Mouse (Mus musculus) lung, postnatal 4 days (tissue): ENCODE results near the gene Astn2.

ENCODE experiments used
- DNase-seq, 2 experiments: peaks; one replicate each; pipeline ENCODE4 v3.0.0; 2021

The Astn2 gene

DNA sequence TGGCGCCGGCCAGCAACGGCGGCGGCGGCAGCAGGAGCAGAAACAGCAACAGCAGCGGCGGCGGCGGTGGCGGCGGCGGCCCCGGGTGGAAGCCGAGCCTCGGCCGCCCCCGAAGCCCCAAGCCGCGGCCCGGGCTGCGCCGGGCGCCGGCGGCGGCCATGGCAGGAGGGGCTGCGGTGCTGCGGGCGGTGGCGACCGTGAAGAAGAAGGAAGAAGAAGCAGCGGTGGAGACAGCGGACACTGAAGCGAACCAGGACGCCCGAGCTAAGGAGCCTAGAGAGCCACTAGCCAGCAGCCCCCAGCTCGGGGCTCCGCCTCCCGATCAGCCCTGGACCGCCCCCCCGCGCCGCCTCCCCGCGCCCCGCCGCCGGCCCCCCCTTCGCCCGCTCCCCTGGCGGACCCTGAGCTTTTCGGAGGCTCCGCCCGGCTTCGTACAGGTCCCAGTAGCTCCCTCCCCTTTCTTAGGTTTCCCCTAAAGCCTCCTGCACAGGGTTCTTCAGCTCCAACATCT is at the start of gene Astn2:
Astn2 (minus strand) TSS at position 411 of the 511 bp plus-strand sequence.
- DNase-seq = peak; percentile 6 to 43

- peak in 1 of 2 experiments; percentile 20 for DNase-seq
These were observed 45.7 kb upstream of the Astn2 start for GRCm38 (mm10) chr4:66450115-66450514.

- DNase-seq = no peak
These were observed 26.8 kb upstream of the Astn2 start for GRCm38 (mm10) chr4:66431256-66431655.

GRCm38 (mm10) chr4:66425804-66426203 is 21.4 kb upstream of the Astn2 start:
- DNase-seq = peak; percentile 37 to 73

DNA sequence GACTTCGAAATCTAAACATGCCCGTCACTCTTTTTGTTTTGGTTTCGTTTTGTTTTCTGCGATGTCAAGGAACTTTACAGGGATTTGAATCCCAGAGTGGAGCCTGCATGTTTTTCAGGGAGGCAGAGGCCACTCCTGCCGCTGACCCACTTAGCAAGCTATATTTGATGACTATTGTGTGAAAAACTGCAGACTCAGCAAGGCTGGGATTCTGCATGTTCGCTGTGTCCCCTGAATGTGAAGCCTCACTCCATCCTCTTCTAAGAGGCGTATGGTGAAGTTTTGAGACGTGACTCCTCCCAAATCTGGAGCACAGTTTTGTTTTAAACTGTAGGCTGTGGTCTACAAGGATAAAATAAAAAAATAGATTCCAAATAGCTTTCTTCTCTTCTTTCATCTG is 10.4 kb upstream of the Astn2 start:
- DNase-seq = no peak

DNA sequence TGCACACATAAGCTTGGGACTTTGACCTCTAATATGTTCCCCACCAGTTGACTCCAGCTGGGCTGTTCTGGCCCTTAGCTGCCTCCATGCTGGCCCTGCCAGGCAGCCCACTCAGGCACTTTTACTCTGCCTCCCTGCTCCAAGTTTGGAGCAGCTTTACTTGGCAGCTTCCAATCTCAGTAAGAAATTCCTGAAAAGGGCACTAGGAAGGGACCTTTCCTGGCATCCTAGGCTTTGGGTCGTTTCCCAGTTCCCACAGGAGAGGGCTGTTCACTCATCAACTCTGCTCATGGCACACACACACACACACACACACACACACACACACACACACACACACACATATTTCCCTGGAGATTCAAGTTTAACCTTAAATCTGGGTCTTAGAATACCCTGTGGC is 675 bp upstream of the Astn2 start:
- DNase-seq = no peak

DNA sequence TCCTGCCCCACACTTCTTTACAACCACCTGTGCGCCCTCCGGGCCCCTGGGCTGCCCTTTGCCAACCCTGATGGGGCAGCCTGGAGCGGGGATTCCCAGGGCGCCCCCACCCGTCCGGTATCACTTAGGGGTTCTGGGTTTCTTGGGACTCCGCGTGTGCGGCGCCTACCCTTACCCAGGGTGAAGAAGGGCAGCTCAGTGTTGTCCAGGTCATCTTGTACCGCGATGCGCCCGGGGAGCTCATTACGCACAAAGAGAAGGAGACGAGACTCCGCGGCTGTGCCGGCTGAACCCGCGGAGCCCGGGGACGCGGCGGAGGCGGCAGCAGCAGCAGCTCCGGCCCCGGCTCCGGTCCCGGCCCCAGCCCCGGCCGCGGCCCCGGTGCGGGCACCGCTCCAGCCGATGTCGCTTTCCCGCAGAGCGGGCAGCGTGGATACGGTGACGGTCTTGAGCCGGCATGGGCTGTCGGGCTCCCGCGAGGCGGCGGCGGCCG is 657 bp downstream of the Astn2 start:
- peak; percentile 4 to 44 for DNase-seq

DNA sequence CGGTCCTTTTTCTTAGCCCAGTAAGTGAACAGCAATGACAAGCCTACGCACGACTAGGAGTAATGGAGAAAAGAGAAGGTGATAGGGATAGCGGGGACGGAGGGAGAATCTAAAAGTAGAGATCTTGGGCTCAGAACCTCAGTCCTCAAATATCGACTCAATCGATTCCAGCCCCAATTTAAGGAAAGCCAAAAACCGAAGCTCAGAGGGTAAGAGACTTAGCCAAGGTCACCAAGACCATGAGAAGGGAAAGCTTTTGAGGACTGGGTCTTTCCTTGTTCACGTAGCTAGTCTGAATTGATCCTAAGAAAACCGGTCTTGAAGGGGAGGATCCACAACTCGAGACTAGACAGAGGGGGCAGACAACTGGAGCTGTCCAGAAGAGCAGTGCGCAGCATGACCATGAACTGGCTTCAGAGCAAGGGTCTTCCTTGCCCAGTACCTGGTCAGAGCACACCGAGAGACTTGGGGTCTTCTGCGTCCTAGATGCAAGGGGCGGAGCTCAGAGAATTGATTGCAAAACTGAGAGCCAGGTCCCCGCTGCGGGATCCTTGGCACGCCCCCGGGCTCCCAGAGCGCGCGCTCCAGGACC is 1.2 kb downstream of the Astn2 start:
- no peak for DNase-seq

GRCm38 (mm10) chr4:66402611-66403010 is 1.8 kb downstream of the Astn2 start:
- DNase-seq = peak; percentile 26 to 41

DNA sequence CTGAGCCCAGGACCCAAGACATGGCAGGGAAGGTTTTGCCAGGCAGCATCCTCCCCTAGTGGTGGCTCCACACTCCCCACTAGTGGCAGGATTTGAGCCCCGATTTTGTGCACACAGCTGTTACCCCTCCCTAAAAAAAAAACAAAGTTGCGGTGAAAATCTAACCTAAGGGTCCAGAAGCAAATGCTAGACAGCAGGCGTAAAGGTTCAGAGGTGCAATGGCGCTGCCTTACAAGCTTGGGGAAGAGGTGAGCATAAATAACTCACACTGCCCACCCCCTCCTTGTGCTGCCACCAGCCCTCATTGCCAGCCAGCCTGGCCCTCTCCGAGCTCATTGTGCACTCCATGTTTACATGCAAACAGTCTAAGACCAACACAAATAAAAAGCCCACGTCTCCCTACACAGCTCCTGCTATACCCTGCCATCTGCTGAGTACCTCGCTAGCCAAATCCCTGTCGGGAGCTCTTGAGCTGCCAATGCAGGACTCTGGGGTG is 3.2 kb downstream of the Astn2 start:
- DNase-seq = peak; percentile 7 to 25

GRCm38 (mm10) chr4:66399066-66399465 is 5.3 kb downstream of the Astn2 start:
- peak in 1 of 2 experiments; percentile 6 for DNase-seq

DNA sequence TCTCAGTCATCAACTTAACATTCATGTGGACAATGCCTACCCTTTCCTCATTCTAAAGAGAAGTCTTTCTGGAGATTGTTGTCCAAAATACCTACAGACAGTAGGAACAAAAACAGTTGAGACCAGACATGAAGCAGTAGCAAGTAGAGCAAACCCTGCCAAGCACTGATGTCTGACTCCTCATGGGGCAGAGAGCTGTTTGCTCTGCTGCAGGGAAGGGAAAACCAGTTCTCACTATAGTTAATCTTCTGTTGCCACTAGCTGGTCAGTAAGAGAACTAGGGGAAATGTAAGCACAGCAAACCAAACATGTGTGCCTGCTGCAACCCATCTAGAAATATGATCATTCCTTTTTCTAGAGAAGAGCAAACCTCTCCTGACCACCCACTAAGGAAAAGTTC is 7.2 kb downstream of the Astn2 start:
- no peak for DNase-seq

DNA sequence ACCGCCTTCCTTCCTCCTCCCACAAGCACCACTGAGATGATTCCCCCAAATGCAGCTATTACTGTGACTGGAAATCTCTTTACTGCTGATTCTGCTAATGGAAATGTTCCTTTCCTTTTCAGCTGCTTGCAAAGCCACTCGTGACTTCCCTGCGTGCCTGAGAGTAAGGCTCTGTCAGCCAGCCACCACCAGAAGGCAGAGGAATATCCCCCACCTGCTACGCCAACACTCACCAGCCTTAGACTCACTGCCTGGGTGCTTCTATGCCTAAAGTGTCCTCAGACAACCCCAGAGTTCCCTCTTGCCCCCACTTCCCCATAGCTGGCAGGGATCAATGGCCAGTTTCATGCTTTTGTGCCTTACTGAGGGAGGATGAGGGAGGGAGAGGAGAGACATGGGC is 11.1 kb downstream of the Astn2 start:
- no peak for DNase-seq

GRCm38 (mm10) chr4:66390480-66390879 is 13.9 kb downstream of the Astn2 start:
- DNase-seq = no peak

DNA sequence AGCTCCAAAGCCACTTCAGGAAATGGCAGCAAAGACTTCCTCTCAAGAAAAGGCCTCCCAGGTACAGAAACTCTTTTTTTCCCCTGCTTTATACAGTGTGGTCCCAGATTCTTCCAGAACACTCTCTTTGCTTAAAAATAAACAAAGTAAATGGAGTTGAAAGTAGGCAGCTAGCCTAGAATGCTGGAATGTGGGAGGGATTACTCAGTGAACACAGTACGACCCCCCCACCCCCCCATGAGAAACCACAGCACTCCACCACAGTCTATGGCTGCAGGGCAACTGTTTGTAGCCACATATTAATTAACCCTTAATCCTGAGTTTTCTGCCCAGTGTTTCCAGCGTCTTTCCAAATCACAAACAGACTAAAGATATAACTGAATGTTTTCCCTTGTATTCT is 25.8 kb downstream of the Astn2 start:
- DNase-seq = no peak

DNA sequence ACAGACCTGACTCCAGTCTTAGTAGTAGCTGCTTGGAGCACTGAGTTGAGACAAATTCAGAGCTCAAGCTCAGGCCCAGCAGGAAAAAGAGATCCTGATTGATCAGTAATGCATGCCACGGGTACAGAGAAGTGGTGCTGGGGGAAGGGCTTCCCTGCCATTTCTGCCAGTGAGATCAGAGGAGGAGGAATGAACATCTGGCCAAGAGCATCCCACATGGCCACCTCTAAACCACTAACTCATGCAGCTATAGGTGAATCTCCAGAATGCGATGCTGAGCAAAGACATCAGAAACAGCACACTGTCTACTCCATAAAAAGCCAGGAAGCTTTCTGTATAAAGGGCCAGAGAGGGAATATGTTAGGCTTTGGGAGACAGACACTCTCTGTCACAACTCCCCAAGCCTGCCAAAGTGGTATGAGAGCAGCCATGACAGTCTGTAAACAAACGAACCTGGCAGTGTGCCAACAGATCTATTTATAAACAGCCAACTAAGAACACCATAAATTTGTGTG is 33.8 kb downstream of the Astn2 start:
- DNase-seq = peak; percentile 52 to 57

GRCm38 (mm10) chr4:66365500-66365899 is 38.9 kb downstream of the Astn2 start:
- no peak for DNase-seq

- DNase-seq = peak in 1 of 2 experiments; percentile 16
These were observed 59.8 kb downstream of the Astn2 start for GRCm38 (mm10) chr4:66344632-66345031.

GRCm38 (mm10) chr4:66337443-66337842 is 67.0 kb downstream of the Astn2 start:
- no peak for DNase-seq

- no peak for DNase-seq
These were observed 73.7 kb downstream of the Astn2 start for GRCm38 (mm10) chr4:66330600-66331285.

DNA sequence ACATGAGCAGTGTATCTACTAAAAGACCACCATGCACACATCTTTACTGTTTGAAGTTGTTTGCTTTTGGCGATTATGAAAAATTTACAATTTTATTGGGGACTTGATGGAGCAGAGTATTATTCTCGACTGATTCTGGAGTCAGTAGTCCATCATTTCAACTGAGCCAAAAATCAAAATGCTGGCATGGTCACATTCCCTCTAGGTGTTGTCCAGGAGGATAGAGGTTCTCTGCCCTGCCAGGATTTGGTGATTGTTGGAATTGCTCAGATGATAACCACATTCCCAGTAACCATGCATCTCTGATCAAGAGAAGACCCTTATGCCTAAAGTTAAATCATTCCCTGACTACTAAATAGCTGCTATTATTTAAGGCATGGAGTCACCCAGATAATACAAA is 83.4 kb downstream of the Astn2 start:
- no peak for DNase-seq

DNA sequence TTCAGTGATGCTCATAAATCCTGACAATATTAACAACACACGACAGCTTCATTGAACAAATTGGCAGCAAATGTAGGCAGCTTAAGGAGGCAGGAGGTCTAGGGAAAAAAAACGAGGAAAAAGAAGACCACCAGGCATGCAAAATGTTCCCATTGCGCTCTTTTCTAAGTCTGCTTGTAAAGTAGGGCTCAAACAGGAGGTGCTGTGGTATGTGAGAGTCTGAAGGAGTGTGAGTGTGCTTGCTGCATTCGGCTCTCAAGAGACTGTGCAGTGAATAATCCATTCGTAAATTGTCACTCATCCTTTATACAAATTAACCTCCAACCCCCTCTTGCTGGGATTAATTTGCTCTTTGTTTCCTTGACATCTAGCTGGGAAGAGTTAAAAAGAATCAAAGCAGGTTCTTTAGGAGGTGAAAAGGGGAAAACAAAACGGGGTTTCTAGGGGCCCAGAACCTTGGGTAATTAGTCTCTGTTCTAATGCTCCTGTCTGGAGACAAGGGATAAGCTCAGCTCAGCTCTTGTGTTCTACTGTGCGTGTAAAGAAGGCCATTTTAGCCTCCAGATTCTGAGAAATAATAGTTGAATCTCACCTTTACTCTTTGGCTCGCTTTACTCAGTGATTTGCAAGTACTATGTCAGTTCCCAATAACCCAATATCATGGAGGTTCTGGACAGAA is 89.5 kb downstream of the Astn2 start:
- DNase-seq = no peak

- no peak for DNase-seq
These were observed 91.7 kb downstream of the Astn2 start for GRCm38 (mm10) chr4:66312733-66313132.
